Mouse (Mus musculus): ENCODE results near the gene Tas2r120.

GRCm38 (mm10) chr6:132649399-132649798 lies 7.4 kb upstream of the Tas2r120 start:
- TF ChIP-seq POLR2A (IDR thresholded peaks at IDR 0.05; ENCODE audit: low read depth, low read length) (no peak), CTCF (IDR thresholded peaks at IDR 0.05; ENCODE audit: extremely low read depth, insufficient read depth, insufficient read length, insufficient replicate concordance) (no peak)

Data from spleen, adult 2 months (tissue).